Mouse (Mus musculus): ENCODE measurements at regions not wholly inside any gene's neighbourhood (a gene's known extent, or its start where the extent isn't known, plus 50 kb on each side); places are given as distances from the start of the nearest gene placed in this dataset.

DNA sequence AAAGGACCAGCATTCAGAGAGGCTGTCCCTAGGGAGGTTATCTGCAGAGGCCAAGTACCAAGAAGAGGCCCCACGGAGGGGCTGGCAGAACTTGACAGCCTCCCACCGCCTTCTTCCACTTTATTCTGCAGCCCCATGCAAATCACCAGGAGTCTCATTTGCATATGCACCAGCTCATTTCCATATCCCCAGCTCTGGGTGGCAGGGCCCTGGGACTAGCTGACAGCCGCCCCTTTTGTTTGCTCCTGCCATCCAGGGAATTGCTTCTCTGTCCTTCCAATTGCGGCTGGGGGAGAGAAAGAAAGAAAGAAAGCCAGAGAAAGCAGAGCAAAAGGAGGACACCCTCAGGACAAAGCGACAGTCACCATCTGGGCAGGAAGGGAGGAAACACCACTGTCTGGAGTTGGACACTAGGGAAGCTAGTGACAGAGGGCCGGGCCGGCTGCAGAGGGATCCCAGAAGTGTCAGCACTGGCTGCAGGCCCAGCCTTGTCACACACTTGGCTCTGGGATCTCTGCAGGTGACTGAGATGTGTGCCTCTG lies 102.4 kb downstream of the Mn1 start:
- Histone ChIP-seq H3K4me2 (ENCODE audit: low read length) (no peak overlapping the region), H3K27me3 (ENCODE audit: control insufficient read depth, insufficient read depth, low read depth, low read length) (no peaks in the 10 kb centered on the region), H3K27ac (ENCODE audit: low read length) (peak overlapping the region; percentile 79), H3K9ac (ENCODE audit: low read depth, low read length) (no peak overlapping the region), H3K4me1 (ENCODE audit: control insufficient read depth, insufficient read depth, low read length) (peaks cover 11% of the 10 kb centered on the region), H3K9me3 (replicated peaks; ENCODE audit: control insufficient read depth, low read length, poor library complexity, severe bottlenecking) (no peaks in the 10 kb centered on the region), H3K36me3 (ENCODE audit: control insufficient read depth, insufficient read depth, low read length) (no peaks in the 10 kb centered on the region), H3K4me3 (ENCODE audit: low read depth, low read length) (no peak overlapping the region)
- 2% methylated on average over 7 of the region's 7 CpGs for WGBS
- peak; percentile 85 for ATAC-seq

DNA sequence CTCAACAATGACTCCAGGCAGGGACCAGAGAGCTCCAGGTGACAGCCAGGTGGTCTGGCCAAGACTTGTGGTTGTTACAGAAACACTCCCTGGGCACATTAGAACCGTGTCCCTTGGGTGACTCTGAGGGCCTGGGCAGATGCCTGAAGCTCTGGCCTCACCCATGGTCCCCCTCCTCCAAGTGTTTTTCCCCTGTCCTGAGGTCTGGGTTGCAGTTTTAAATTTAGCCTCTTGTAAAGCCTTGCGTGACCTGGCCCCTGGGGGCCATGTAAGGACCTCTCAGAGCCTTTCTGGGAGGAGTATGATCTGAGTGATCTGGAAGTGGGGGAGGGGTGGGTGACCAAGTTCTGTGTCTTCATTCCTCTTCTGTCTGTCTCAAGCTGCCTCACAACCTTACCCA lies 104.7 kb downstream of the Mn1 start:
- Histone ChIP-seq H3K4me3 (ENCODE audit: low read depth, low read length) (no peak overlapping the region), H3K4me2 (ENCODE audit: low read length) (no peak overlapping the region), H3K9me3 (replicated peaks; ENCODE audit: control insufficient read depth, low read length, poor library complexity, severe bottlenecking) (no peaks in the 10 kb centered on the region), H3K9ac (ENCODE audit: low read depth, low read length) (no peak overlapping the region), H3K4me1 (ENCODE audit: control insufficient read depth, insufficient read depth, low read length) (peaks cover 11% of the 10 kb centered on the region), H3K27me3 (ENCODE audit: control insufficient read depth, insufficient read depth, low read depth, low read length) (no peaks in the 10 kb centered on the region), H3K27ac (ENCODE audit: low read length) (no peak overlapping the region), H3K36me3 (ENCODE audit: control insufficient read depth, insufficient read depth, low read length) (no peaks in the 10 kb centered on the region)
- WGBS, result 69% methylated on average over 2 of the region's 2 CpGs
- no peak for ATAC-seq

GRCm38 (mm10) chr5:111522586-111522985 lies 105.4 kb downstream of the Mn1 start:
- H3K27ac ChIP-seq (ENCODE audit: low read length), result no peak overlapping the region
- peaks cover 11% of the 10 kb centered on the region for H3K4me1 ChIP-seq (ENCODE audit: control insufficient read depth, insufficient read depth, low read length)
- no peak overlapping the region for H3K4me2 ChIP-seq (ENCODE audit: low read length)
- H3K4me3 ChIP-seq (ENCODE audit: low read depth, low read length), result no peak overlapping the region
- H3K36me3 ChIP-seq (ENCODE audit: control insufficient read depth, insufficient read depth, low read length), result no peaks in the 10 kb centered on the region
- no peak for ATAC-seq
- no peaks in the 10 kb centered on the region for H3K27me3 ChIP-seq (ENCODE audit: control insufficient read depth, insufficient read depth, low read depth, low read length)
- WGBS, result 70% methylated on average over 7 of the region's 7 CpGs
- no peaks in the 10 kb centered on the region for H3K9me3 ChIP-seq (replicated peaks; ENCODE audit: control insufficient read depth, low read length, poor library complexity, severe bottlenecking)
- H3K9ac ChIP-seq (ENCODE audit: low read depth, low read length), result no peak overlapping the region

DNA sequence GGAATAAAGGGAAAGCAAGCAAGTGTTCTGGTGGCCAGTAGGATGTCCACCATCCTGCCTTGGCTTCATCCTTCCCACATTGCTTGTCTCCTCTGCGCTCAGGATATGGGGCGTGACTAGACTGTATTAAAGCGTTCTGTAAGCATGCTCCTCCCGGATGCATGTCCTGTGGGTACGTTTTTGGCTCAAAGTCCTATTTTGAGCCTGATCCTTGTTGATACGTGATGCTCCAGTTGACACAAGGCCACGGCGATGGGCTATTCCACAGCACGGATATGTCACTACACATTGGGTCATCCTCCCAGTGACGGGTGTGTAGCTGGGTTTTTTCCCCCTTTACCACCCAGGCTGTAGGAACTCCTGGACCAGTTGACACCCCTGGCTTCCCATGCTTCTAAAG lies 110.6 kb downstream of the Mn1 start:
- Histone ChIP-seq H3K36me3 (ENCODE audit: control insufficient read depth, insufficient read depth, low read length) (no peaks in the 10 kb centered on the region), H3K4me1 (ENCODE audit: control insufficient read depth, insufficient read depth, low read length) (peaks cover 7% of the 10 kb centered on the region; the same call in 1 of the 2 replicates), H3K27ac (ENCODE audit: low read length) (no peak overlapping the region), H3K9me3 (replicated peaks; ENCODE audit: control insufficient read depth, low read length, poor library complexity, severe bottlenecking) (no peaks in the 10 kb centered on the region), H3K4me3 (ENCODE audit: low read depth, low read length) (no peak overlapping the region), H3K9ac (ENCODE audit: low read depth, low read length) (no peak overlapping the region), H3K4me2 (ENCODE audit: low read length) (no peak overlapping the region), H3K27me3 (ENCODE audit: control insufficient read depth, insufficient read depth, low read depth, low read length) (no peaks in the 10 kb centered on the region)
- ATAC-seq, result no peak
- 83% methylated on average over 10 of the region's 10 CpGs for WGBS

DNA sequence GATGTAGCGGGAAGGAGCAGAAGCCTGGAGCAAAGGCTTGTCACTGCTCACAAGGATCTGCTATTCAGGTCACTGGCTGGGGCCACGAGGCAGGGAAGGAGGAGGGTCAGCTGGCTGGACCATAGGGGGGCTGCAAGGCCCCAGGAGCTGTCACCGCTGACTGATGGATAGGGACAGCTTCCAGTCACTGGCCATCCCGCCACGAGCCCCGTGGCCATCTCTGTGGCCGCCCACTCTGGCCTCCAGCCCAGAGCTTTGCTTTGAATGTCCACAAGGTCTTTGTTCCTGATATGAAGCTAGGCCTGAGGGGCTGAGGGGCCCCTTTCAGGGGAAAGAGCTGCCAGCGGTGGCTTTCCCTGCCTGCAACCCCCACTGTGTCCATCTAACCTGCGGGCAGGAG lies 111.9 kb downstream of the Mn1 start:
- no peak overlapping the region for H3K4me3 ChIP-seq (ENCODE audit: low read depth, low read length)
- no peaks in the 10 kb centered on the region for H3K36me3 ChIP-seq (ENCODE audit: control insufficient read depth, insufficient read depth, low read length)
- H3K27ac ChIP-seq (ENCODE audit: low read length), result 0 out of 2 replicates have a peak overlapping the region, but pooled peaks have one; percentile 28
- H3K9ac ChIP-seq (ENCODE audit: low read depth, low read length), result 0 out of 2 replicates have a peak overlapping the region, but pooled peaks have one; percentile 25
- H3K9me3 ChIP-seq (replicated peaks; ENCODE audit: control insufficient read depth, low read length, poor library complexity, severe bottlenecking), result no peaks in the 10 kb centered on the region
- H3K4me1 ChIP-seq (ENCODE audit: control insufficient read depth, insufficient read depth, low read length), result peaks cover 7% of the 10 kb centered on the region; the same call in 1 of the 2 replicates
- no peak overlapping the region for H3K4me2 ChIP-seq (ENCODE audit: low read length)
- WGBS, result 11% methylated on average over 9 of the region's 9 CpGs
- H3K27me3 ChIP-seq (ENCODE audit: control insufficient read depth, insufficient read depth, low read depth, low read length), result no peaks in the 10 kb centered on the region
- no peak for ATAC-seq

DNA sequence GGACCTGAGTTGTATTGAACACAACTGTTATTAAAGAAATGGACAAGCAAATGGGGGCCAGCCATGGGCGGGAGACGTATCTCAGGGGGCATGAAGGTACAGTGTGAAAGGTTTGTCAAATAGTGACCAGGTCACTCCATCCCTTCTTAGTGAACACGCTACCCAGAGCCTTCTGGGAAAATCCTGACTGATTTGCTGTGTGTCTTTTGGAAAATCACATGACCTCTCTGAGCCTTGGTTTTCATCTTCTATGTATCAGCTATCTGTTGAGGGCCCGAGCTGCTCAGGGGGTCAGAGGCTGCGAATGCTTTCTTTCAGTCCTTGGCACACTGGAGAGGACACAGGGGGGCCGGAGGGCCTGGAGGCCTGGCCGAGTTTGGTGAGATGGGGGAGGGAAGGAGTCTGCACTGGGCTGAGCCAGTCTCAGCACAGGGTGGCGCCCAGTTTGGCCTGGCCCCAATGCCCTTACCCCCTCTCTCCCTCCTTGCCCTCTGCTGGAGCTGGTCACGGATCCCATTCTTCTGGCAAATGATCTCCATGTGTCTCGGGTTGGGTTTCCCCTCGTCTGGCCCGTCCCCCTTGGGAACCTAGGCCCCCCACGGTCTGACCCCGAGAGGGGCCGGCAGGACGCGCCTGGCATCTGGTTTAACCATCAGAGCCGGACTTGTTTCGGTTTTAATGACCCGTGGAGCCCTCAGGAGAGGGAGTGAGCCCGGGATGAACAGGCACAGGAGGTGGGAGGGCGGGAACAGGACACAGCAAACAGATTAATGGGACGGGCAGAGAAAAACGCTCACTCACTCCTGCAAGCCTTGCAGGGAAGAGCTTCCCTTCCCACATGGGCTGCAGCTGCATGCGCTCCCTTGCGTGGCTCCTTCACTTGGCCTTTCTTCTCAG lies 113.7 kb downstream of the Mn1 start:
- peaks cover 9% of the 10 kb centered on the region; the same call in 1 of the 2 replicates for H3K4me1 ChIP-seq (ENCODE audit: control insufficient read depth, insufficient read depth, low read length)
- no peak overlapping the region for H3K4me3 ChIP-seq (ENCODE audit: low read depth, low read length)
- no peaks in the 10 kb centered on the region for H3K36me3 ChIP-seq (ENCODE audit: control insufficient read depth, insufficient read depth, low read length)
- WGBS, result 15% methylated on average over 26 of the region's 26 CpGs
- no peak for ATAC-seq
- no peaks in the 10 kb centered on the region for H3K9me3 ChIP-seq (replicated peaks; ENCODE audit: control insufficient read depth, low read length, poor library complexity, severe bottlenecking)
- H3K27me3 ChIP-seq (ENCODE audit: control insufficient read depth, insufficient read depth, low read depth, low read length), result no peaks in the 10 kb centered on the region
- peak overlapping the region; percentile 33; the same call in 1 of the 2 replicates for H3K9ac ChIP-seq (ENCODE audit: low read depth, low read length)
- H3K27ac ChIP-seq (ENCODE audit: low read length), result 0 out of 2 replicates have a peak overlapping the region, but pooled peaks have one; percentile 5
- H3K4me2 ChIP-seq (ENCODE audit: low read length), result 0 out of 2 replicates have a peak overlapping the region, but pooled peaks have one; percentile 30

DNA sequence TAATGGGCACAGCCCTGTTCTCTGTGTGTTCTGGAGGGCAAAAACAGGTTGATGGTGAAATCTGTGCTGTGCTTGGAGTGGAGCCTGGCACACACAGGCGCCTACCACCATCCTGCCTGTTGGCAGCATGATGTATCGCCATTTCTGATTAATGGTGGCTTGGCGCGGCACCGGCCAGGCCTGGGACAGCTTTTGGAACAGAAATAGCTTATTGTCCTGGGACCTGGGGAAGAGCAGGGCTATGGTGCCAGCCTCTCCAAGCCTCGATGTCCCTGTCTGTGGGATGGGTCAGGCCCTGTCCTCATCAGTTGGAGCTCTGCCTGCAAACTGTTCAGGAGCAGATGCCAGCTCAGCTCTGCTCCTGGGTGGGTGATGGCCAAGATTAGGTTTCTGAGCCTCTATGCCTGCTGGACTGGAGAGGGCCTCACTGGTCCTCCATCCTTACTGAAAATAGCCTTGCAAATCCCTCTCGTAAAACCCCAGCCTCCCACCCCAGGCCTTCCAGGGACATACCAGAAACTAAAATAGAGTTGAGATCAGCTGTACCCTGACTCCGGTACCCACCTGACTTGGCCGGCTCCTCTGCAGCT lies 115.4 kb downstream of the Mn1 start:
- no peak overlapping the region for H3K27ac ChIP-seq (ENCODE audit: low read length)
- WGBS, result 88% methylated on average over 9 of the region's 9 CpGs
- H3K9ac ChIP-seq (ENCODE audit: low read depth, low read length), result no peak overlapping the region
- no peak overlapping the region for H3K4me2 ChIP-seq (ENCODE audit: low read length)
- H3K9me3 ChIP-seq (replicated peaks; ENCODE audit: control insufficient read depth, low read length, poor library complexity, severe bottlenecking), result no peaks in the 10 kb centered on the region
- no peaks in the 10 kb centered on the region for H3K27me3 ChIP-seq (ENCODE audit: control insufficient read depth, insufficient read depth, low read depth, low read length)
- no peaks in the 10 kb centered on the region for H3K36me3 ChIP-seq (ENCODE audit: control insufficient read depth, insufficient read depth, low read length)
- H3K4me1 ChIP-seq (ENCODE audit: control insufficient read depth, insufficient read depth, low read length), result peaks cover 13% of the 10 kb centered on the region; the same call in 1 of the 2 replicates
- no peak overlapping the region for H3K4me3 ChIP-seq (ENCODE audit: low read depth, low read length)
- ATAC-seq, result no peak

DNA sequence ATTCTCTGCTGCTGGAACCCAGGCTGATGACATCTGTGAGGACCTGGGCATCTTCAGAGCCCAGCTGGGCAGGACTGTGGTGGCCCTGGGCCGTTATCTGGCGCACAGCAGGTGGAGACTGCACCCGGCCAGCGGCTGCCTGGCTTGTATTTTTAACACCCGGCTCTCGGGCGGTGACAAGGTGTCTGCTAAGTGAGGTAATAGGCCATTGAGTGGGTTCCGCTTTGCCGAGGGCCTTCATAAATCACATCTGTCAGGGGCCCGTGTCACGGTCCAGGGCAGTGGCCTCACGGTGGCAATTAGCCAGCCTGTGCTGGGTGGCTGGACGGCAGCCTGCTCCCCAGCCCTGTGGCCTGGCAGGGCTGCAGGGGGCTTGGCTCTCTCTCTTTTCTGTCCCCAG lies 118.8 kb downstream of the Mn1 start:
- no peak for ATAC-seq
- Histone ChIP-seq H3K36me3 (ENCODE audit: control insufficient read depth, insufficient read depth, low read length) (no peaks in the 10 kb centered on the region), H3K4me1 (ENCODE audit: control insufficient read depth, insufficient read depth, low read length) (peaks cover 11% of the 10 kb centered on the region; the same call in 1 of the 2 replicates)

More for the DNA sequence above, 118.8 kb downstream of the Mn1 start:
- WGBS, result 46% methylated on average over 13 of the region's 13 CpGs
- H3K4me3 ChIP-seq (ENCODE audit: low read depth, low read length), result no peak overlapping the region
- H3K27ac ChIP-seq (ENCODE audit: low read length), result no peak overlapping the region
- no peak overlapping the region for H3K4me2 ChIP-seq (ENCODE audit: low read length)
- H3K9ac ChIP-seq (ENCODE audit: low read depth, low read length), result no peak overlapping the region
- H3K9me3 ChIP-seq (replicated peaks; ENCODE audit: control insufficient read depth, low read length, poor library complexity, severe bottlenecking), result no peaks in the 10 kb centered on the region
- H3K27me3 ChIP-seq (ENCODE audit: control insufficient read depth, insufficient read depth, low read depth, low read length), result no peaks in the 10 kb centered on the region
